Mouse (Mus musculus): Measurements from ENCODE around the gene Tmem255a.

DNA sequence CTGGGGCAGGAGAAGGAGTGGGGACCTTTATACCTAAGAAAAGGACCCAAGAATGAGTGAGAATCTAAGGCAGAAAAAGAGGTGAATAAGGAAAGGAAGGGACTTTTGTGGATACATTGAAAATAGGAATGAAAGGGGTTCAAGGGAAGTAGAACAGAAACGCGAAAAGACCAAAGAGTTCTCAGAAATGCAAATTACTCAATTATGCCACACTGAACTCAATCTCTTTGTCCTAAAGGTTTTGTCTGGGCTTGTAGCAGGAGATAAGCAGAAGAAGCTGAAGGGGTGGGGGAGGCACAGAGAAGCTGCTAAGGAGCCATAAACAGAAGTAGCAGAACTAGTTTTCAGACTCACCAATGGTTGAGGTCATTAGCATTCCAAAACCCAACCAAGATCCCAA, 66.7 kb downstream of the Tmem255a start:
- TF ChIP-seq CTCF (conservative IDR thresholded peaks at IDR 0.05; ENCODE audit: insufficient read depth, insufficient read length, low read depth, low read length) (no peak), POLR2A (IDR thresholded peaks at IDR 0.05; ENCODE audit: low read depth, low read length) (no peak)

Data from kidney, adult 2 months (tissue).